Mouse (Mus musculus): ENCODE measurements around the gene Sv2c.

The Sv2c gene

DNA sequence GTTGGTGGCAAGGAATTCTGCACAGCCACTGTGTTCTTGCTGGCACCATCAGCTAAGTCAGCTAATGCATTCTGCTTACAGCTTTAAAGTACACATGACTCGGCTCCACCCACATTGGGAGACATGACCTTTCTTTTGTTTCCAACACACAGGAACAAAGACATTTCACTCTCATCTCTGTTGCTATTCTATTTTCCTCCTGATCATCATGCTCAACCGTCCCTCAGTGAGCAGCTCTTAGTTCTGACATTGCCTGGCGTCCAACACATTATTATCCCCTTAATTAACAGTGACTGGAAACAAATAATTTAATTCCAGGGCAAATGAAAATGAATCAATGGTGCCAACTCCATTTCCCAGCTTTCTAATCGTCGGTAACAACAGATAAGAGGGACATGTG is 87.0 kb downstream of the Sv2c start:
- DNase-seq, result no peak

DNA sequence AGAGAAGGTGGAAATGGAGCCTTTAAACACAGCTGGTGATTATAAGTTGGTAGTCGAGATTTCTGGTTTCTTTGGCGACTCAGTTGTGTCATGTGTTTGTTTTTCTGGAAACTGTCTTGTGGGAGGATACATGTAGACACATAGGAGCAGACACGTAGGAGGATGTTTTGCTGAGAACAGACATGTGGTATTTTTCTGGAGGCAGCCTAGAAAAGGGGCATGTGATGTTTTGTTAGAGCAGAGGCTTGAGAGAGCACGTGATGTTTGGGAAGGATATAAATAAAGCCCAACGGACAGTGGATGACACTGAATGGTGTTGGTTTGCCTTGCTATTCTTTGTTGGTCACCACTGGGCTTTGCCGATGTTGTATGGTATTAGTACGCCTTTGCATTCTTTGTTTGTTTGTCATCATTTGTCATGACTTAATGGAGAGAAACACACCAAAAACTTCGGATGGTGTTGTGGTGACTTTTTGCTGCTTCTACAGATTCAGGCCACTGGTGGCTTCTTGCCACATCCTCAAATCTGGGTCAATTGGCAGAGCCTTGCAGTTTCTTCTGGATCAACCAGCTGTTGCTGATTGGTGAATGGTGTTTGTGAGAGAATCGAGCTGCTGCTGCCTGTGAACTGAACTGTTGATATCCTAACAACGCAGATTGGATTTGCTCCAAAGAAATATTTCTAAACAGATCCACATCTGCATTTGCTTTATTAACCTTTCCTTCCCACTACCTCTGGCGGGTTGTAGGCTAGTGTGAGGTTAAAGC is 91.9 kb downstream of the Sv2c start:
- peak; percentile 51 for DNase-seq

DNA sequence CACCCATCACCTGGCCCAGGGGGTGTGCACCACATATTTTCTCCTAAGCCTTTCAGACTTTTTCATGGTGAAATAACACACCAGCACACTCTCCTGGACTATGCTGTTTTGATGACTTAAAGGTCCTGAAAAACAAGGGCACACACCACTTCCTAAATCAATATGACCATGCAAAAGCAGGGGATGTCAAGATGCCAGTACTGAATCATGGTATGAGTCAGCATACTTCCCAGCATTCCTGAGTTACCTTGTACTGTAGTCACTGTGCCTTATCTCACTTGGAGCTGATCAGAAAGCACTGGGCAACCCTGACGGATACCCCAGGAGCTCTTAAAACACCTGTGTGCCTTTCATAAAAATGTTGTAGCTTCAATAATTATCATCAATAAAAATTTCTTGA is 92.8 kb downstream of the Sv2c start:
- no peak for DNase-seq

DNA sequence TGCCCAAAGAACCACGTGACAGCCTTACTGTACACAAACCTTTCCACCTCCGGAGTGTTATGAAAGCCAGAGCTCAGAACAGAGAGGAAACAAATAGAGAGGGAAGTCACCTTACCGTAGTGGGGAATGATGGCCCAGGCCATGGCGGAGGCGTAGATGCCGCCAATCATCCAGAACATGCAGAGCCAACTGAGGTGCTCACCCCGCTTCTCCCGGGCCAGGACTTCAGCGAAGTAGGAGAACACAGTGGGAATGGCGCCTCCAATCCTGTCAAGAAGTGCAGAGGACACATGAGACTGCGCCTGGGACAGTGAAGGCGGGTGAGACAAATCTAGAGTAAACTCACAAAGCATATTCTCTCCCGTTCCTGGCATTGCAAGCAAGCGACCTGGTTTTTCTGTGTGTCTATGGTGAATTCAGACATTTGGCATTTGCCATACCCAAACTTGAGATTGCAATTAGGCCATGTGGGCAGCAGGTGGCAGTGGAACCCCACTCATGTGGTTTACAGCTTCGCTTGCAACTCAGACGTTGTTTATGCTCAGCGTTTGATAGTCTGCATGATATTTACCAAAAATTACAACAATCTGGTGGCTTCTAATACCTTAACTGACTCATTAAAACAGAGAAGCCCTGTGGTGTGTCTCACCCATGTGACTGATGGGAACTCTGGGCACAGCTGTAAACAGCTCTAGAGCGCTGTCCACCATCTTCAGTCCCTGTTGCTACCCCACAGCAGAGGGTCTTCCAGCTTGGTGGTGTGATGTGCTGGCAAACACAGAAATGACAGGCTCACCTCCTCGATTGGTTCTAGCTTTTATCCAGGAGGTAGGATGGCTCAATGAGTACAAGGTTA is 101.8 kb downstream of the Sv2c start:
- DNase-seq, result peak; percentile 36

DNA sequence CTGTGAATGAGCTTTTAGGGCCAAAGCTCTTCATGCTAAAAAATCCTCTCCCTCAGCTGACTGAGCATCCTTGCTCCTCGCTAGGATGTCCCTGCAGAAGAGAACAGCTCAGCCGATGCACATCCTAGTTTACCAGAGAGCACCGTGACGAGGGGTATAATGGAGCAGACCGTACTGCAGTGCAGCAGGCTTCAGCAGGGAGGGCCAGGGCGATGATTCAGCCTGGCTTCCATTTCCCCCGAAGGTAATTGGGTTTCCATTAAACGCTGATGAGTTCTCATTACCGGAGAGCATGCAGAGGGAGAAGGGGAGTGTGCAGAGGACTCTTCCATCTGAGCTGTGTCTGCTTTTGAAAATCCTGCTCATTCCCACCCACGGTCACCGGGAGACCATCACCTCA is 108.5 kb downstream of the Sv2c start:
- DNase-seq, result no peak

DNA sequence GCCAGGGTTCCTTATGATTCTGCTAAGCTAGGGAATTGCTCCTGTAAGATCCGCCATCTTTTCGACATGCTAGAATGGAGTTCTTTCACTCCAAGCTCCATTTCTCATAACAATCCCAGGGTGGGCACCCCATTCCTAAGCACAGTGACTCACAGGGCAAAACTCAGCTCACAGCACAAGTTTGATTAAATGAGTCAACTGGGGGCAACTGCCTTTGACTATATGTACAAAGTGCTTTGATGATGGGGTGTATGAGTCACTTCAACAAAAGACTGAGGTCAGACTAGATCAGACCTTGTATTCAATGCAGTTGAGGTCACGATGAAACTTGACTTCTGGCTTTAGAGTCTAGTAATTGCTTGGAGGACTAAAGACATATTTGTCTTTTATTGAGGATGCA is 116.9 kb downstream of the Sv2c start:
- DNase-seq, result no peak

DNA sequence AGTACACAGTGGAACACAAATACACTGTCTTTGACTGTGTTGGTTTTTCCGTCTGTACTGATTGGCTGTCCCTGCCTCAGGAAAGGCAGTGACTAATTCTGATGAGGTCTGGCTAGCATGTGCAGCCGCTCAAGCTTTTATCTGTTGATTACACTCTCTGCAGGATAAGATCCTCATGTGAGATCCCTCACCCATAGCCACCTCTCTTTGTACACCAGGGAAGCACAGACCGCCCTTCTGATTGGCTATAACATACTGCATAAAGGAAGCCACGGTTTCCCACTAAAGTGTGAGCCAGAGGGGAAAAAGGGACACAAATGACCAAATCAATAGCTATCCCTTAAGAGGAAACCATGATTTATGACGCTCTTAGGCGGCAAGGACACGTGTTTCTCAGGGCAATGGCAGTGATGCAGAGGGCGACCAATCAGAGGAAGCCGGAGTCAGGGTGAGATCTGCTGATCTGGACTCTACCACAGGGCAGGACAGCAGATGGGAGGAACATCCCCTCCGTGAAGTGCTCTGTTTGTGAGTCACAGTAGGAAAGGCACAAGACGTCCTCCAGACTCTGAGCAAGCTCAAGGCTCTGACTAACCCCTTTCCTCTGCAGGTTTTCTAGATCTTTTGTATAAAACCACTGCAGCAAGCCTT is 121.4 kb downstream of the Sv2c start:
- no peak for DNase-seq

DNA sequence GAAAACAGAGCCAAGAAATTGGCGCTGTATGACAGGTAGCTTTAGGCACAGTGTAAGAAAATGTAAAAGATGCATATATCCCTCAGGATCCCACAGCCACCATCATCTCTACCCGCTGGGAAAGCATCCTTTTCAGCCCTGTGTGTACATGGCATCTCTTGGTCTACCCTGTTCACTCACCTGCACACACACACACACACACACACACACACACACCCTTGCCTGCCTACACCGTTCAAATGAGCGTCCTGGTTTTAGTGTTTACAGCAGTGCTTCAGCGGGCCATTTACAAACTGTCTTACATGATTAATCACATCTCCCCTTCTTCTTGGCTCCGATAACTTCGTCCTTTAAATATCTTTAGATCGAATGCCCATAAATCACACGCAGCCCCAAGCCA is 123.4 kb downstream of the Sv2c start:
- no peak for DNase-seq

DNA sequence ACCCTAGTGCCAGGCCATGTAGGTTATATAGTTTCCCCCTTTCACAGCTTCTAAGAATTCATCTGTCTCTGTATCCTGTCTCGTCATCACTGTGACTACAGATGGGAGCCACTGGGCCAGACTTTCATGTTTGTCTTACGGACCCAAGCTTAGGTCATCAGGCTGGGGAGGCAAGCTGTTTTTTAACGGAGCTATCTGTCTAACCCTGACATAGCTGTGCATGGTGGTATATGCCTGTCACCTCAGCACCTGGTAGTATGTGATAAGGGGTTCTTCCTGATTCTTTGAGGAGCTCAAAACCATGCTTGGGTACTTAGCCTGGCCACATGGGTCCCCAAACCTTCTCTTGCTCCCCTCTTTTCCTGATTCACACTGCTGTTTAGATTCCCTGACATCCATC is 124.2 kb downstream of the Sv2c start:
- no peak for DNase-seq

DNA sequence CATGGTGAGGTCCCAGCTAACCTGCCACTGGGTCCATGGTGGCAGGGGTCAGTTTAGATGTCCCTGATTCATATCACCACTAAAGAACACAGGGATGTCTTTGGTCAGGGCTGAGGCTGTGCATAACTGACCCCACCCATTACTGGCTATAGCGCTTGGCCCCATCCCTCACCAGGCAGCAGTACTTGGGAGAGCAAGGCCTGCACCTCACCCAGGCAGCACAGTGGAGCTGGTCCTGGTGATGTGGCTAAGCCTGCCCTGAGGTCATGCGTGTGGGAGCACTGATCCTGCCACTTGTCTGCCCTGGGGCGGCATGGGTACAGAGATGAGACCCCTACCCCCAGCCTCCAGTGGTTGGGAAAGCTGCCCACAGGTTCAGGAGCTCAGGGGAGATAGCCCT is 128.8 kb downstream of the Sv2c start:
- DNase-seq, result no peak

DNA sequence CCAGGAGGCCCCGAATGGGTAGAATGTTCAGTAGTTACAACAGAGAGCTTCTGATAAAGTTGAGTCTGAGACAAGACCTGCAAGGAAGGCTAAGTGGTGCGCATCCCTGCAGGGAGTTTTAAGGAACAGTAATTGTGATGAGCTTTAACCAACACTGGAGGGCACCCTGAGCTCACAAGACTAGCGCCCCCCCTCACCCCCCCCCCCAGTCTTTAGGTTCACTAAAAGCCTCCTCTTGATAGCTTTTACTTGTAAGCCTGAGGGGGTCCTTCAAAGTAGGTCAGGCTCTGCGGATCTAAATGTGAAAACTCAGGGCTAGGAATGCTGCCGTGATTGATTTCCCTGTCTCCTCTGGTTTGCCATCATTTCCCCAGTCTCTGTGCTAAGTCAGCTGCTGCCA is 129.9 kb downstream of the Sv2c start:
- no peak for DNase-seq

DNA sequence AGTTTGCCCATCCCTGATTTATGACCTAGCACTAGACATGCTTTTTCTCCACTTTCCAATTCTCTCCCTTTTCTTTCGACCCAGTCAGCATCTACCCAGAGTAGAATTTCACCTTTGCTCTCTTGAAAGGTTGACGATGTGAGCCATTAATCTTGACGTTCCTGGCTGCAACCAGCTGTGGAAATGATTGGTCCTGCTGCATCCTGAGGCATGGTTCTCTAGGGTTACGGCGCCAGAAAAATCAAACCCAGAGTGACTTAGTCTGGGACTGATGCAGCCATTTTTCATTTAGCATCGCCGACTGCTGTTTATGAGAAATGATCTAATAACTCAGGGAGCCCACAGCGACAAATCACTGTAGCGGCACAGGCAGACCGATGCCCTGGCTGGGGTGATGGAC is 133.0 kb downstream of the Sv2c start:
- DNase-seq, result no peak

DNA sequence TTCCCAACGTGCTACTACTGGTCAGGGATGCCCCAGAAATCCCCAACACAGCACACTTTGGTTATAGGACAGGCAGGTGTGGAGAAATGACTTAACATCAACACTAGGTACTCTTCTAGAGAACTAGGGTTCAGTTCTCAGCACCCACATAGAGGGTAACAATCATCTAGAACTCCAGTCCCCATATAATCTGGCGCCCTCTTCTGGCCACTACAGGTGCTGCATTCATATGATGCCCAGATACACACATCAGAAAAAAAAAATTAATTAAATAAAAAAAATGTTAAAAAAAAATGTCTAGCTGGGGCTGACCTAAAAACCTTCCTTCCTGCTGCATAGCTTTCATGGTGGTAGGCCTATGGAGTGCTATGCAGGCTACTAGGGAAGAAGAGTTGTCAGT is 135.1 kb downstream of the Sv2c start:
- DNase-seq, result no peak

DNA sequence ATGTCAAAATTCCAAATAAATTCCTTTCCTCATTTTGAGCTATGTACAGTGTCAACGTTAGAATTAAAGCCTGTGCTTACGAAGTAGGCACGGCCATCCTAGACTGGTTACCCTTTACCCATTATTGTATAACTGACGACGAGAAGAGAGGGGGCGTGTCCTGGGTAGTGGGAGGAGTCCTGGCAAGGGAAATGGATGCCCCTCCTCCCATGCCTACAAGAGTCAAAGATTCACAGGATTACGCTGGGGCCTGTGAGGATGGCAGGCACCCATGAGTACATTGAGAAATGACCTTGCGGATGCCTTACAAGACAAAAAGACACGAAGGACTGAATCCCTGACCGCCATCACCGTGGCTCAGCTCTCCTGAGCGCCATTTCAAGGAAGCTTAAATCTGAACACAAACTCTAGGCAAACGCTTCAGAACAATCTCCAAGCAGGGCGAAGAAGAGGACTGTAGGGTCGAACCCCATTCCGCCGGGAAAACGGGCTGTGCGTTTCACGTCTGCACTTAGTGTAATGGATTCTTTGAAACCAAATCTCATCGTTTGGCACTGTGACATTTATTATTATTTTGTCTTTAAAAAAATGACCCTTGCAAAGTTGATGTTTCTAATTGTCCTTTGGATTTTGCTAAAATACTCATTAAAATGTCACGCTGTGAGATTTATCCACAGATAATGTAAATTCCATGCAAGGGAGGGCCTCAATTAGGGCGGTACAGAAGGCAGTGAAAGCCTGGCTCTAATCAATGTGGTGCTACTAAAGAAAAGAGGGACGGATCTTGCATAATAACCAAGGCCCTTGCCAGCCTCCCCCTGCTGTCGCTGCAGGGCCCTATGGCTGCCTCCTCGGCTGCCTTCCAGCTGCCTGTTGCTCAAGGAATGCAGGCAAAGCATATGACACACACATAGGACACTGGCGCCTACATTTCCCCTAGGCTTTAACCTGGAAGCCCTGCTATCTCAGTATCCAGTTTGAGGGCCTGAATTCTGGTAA is 137.4 kb downstream of the Sv2c start:
- peak; percentile 21 for DNase-seq

DNA sequence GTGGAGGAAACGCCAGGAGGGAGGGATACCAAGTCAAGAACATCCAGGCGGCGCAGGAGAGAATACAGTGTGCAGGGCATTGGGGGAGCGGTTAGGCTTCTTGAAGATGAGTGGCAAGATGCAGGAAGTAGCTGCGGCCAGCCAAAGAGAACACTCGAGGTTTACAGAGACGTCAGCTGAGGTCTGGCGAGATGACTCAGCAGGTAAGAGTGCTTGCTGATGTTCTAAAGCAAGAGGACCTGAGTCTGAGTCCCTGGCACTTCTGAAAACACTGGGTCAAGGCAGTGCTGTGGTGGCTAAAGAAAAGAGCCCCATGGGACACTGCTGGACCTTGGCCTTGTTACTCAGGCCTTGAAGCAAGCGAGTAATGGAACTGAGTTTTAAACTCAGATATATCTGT is 144.2 kb downstream of the Sv2c start:
- DNase-seq, result no peak

DNA sequence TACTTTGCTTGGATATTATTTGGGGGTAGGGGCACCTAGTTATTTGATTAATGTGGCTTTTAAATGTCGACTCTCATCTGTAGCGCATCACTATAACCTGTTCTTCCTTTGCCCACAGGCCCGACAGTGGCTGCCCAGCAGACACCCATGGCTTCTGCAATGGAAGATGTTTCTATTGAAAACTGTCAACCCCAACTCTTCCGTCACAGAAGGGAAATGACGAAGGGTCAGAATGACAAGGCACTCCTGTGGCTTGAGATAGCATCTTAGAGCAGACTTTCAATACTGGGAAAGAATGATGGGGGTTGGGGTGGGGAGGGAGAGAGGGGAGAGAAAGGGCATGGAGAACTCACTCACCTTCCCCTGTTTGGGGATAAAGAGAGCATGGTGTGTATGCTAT is 145.2 kb downstream of the Sv2c start:
- no peak for DNase-seq

DNA sequence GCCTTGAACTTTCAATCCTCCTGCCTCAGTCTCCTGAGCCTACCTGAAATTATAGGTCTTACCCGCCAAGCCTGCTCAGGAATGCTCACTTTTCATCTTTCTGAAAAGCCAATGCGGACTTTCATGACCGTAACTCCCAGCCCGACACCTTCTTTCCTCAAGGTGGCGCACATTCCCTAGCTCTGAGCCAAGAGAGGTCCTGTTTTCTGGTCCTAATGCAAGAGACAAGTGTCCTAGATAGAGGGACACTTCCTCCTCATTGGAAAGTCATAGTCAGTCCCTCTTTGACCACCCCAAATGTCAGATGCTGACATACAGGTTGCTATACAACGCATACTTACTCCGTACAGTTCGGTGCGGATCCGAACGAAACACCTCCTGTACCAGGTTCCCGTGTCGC is 146.0 kb downstream of the Sv2c start:
- peak; percentile 13 for DNase-seq

DNA sequence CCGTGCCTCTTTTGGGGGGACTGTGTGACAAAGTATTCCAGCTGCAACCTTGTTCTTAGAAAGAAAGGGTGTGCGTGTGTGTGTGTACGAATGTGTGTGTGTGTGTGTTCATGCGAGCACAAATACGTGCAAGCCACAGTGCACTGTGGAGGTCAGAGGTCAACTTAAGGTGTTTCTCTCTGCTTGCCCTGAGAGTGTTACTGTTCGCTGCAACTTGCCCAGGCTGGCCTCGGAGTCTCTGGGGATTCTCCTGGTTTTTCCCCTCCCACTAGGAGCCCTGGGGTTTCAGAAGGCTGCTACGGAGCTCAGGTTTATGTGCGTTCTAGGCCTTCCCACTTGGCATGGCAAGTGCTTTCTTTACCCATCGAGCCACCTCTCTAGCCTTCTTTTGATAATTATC is 157.2 kb downstream of the Sv2c start:
- no peak for DNase-seq

DNA sequence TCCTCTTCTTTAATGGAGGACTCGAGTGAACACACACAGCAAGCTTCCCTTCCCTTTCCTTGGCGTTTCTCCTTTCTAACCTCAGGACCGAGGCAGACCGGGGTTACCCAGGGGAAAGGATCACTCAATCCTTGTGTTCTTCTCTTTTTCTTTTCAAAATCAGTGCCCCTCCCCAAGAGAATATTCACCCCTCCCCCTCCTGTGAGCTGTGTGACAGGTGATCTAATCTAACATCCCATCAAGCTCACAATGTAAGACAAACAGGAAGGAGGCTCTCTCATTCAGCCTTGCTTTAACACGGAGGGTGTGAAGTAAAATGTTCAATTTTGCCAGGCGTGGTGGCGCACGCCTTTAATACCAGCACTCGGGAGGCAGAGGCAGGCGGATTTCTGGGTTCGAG is 158.3 kb downstream of the Sv2c start:
- no peak for DNase-seq

DNA sequence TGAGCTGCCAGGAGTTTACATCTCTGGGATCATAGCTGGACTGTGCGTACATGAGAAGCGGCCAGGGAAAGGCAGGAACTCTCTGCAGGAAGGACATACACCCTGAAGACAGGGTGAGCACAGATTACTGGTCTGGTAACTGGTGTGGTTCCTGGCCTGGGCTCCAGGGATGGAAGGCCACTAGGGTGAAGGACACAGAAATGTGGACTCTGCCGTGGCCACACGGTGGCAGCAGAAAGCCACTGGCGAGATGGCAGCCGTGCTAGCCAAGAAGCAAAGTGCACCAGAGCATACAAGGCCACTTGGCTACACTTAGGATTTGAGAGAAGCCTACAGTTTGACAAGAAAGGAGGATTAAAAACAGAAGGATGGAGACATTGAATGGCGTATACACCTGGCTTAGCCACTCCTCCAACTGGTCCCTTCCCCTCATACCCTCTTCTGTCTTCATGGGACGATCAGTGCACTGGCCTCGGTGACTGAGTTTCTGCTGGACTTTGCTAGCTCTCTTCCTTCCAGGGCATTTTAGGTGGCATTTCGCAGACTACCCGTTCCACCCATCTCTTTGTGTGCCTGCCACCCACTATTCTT is 158.9 kb downstream of the Sv2c start:
- DNase-seq, result peak; percentile 83

DNA sequence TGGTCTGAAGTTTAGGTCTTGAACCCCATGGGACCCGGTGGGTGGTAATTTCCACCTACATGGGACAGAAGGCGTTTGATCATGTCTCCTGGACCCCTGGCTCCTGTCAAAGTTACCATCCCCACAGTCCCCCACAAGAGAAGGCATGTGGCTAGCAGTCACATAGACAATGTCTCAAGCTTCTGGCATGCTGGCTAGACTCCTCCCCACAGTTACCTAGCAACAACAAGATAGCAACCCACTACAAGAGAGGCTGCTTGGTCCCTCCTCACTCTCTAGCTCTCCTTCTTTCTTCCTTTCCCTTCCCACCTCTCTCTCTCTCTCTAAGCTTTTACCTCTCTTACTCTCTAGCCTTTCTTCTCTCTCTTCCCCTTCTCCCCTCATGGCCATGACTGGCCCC is 164.3 kb downstream of the Sv2c start:
- peak; percentile 17 for DNase-seq

DNA sequence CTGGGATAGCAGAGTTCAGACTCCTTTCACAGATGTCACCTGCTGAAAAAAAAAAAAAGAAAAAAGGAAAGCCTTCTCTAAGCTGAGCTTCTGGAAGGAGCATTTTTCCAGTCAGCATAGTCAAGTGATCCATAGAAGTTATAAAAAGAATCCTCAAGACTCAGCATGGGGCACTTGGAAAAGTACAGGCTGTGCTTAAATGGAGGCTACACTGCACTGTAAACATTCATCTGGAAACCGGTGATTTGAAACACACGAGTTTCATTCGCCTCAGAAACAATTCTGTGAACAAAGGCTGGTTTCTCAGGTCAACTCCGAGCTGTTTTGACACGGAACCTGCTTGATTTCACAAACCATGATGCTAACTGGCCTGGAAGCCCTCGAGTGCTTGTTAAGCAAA is 165.6 kb downstream of the Sv2c start:
- DNase-seq, result no peak
